Mouse (Mus musculus) left cerebral cortex, postnatal 14 days (tissue): ENCODE measurements around the gene Irs2. TPM values are rescaled to one million over a fixed set of nuclear protein-coding genes. Genes with fewer than 3 reads are reported as not detected.

Experiments used
- DNase-seq, 2 experiments: peaks; one replicate each; pipeline ENCODE4 v3.0.0; 2021 to 2022; ENCODE audit warnings: low spot score in 2 of 2, mixed read lengths in 1 of 2
- intact Hi-C: fragments of 180-260 bp; cut with DNase I; formaldehyde crosslinking; loops from one replicate; pipeline ENCODE4 v1.15.1; 2025
- total RNA-seq, 2 experiments: library from RNA; stranded (reverse); gene quantifications; 2 replicates each; pipeline ENCODE4 v1.2.3; 2021

Irs2 gene
- total RNA-seq, 2 experiments from 2014 or later: 53.0 to 60.0 TPM

DNA sequence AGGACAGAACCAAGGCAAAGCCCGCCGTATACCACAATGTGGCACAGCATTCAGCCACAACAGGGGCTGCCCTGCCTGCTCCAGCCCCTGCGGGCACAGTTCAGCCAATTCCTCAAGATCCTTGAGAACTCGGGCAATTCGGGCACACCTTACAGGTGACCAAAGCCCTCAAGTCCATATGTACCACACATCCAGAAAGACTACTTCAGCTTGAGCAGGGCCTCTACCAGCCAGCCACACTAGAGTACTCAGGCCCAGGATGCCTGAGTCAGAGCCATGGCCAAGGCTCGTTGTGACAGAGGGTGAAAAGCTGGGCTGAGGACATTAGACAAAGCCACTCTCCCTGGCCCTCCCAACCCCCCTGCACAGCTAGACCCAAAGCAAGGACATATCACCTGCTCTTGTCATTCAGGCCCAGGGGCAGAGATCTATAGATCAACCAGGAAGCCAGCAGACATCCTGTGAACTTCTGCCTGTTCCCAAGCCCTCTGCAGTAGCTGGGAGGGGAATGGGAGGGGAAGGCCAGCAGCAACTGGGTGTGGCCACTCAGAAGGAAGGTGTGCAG, 13.8 kb downstream of the Irs2 start:
- DNase-seq: no peak
- intact Hi-C loops: no loop called here

DNA sequence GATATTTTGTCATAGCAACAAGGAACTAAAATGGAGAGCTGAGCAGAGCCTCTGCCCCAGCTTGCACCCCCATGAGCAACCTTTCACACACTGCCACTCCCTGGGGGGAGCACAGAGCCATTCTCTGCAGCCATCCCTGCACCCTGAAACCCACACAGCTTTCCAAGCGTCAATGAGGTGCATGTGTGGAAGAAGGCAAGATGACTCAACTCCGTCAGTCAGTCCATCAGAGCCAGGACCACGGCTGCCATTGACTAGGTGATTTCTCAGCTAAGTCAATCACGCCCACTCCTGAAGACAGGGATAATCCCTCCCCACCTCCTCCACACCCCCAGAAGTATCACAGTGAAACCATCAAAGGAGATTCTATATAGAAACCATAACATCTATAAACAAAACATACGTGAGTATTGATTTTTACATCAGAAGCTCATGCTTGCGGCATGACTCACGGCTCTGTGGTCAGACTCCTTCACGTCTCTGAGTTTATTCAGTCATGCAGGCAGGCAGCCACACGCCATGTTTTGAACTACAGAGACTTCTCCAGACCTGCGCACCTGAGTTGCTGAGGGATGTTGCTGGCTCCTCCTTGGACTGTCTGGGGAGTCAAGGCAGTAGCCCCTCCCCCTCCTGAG, 14.6 kb downstream of the Irs2 start:
- DNase-seq: no peak
- intact Hi-C loops: no loop called here

DNA sequence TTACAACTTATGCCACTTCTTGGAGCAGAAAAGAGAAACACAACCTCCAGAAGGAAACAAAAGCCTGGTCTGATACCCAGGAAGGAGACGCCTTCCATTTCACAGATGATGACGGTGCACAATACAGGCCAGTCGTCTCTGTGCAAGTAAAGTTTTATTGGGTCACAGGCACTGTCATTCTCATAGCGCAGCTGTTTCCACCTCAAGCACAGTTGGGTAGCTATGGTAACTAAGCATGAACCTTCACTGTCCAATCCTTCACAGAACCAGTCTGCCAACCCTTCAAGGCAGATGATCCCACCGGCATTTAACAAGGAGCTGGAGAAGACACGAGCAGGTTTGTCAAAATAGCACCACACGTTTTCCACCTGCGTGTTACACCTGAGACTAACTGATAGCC, 16.2 kb downstream of the Irs2 start:
- intact Hi-C loops: no loop called here
- DNase-seq: no peak

DNA sequence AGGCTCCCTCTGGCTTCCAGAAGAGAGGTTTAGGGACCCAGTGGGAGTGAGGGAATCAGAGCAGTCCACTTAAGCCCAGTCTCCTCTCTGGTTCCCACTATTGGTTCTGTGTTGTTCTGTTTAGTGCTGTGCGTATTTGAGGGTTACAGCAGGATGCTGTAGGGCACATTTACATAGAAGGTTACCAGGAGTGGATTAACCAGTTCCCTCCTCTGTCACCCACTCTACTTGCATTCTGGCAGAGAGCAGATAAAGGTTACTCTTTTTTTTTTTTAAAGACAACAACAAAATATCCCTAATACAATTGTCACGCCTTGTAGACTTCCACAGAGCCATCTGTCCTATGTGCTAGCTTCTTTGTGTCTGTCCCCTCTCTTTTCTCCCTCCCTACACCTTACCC, 16.9 kb downstream of the Irs2 start:
- DNase-seq: no peak
- intact Hi-C loops: no loop called here

DNA sequence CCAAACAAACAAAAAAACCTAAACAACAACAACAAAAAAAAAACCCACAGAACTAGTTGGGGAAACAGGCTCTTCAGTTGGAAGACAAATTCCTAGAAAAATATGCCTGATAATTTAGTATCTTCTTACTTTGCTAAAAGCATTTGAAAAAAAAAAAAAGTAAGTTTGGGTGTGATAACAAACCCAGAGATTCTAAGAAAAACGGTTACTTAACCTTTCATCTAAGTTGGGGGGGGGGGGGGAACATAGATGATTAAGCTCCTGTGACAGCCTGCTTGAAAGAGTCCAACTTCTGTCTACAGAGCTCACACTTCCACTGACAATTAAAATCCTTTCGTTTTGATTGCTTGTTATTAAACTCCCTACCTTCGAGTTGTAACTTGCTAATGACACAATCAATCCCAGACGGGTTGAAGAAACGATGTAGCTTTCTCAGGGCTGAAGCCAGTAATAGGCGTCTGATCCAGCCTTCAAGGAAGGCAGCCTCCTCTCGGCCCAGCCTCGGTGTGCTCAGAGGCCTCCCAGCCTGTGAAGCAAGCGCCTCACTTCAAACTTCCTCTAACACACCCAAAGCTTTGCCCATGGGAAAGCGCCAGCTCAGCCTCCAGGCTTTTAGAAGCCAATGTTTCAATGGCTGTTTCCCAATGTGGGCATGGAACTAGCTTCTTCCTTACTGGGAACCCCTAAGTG, 17.7 kb downstream of the Irs2 start:
- intact Hi-C loops: no loop called here
- no peak for DNase-seq

DNA sequence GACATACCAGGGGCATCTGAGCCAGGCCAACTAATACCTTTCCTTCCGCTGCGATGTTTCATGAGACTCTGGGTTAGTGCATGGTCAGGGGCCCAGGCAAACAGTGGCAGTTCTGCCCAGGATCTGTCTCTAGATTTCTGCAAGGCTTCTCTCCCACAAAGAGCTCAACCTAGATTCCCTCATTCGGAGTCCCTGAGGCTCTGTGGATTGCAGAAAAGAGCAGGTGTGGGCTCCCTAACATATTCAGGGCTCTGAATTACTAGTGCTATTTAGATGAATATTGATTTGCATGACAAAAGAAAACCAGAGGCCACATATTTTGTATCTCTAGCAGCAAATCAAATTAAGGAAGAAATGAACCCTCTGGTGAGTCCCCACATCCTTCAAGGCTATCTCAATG, 18.3 kb downstream of the Irs2 start:
- intact Hi-C loops: no loop called here
- DNase-seq: no peak

DNA sequence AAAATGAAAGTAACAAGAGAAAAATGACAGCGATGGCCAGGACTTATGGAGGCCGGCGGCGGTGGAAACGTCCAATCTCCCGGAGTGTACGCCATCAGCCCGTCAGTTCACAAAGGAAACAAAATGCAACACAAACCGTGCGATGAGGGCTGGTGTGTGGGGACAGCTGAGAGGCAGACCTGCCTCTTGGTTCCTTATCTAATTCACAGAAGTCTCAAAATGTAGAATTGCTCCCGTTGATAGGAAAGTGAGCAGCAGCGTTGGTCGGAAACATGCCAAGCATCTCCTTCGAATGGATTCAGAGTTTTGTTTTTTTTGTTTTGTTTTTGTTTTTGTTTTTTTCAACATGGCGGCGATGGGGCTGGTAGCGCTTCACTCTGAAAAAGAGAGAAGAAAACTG, 21.6 kb downstream of the Irs2 start:
- DNase-seq: no peak
- intact Hi-C loops: no loop called here

DNA sequence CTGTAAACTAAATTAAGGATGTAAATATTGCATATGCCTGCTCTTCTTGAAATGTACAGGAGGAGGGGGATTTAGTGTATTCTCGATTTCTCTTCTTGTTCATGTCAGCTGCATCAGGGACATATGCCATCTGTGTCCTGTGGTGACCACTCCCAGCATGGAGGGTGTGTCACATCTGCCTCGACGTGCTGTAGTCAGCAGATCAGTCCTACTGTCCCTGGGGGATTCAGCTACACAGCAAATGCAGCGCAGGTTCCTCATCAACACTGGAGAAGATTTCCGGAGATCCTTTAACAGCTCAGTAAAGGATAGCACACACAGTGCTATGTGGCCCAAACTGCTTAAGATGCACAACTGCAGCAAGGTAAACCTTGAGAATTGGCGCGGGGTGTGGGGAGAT, 23.2 kb downstream of the Irs2 start:
- DNase-seq: no peak
- intact Hi-C loops: no loop called here

DNA sequence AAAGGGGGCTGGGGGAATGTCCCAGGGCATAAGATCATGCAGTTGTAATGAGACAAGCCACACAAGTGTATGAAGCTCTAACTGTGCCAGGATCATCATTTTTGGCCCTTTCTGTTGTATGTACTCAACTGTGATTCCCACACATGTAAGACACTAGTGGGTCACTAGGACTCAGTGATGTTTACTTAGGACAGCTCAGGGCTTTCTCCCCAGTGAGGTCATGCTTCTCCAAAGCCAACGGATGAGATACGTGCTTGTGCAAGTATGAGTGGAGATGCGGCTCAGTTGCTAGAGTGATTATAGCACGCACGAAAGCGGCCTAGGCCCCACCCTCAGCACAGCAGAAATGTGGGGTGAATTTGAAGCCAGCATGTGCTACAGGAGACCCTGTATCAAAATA, 27.4 kb downstream of the Irs2 start:
- intact Hi-C loops: no loop called here
- DNase-seq: no peak

DNA sequence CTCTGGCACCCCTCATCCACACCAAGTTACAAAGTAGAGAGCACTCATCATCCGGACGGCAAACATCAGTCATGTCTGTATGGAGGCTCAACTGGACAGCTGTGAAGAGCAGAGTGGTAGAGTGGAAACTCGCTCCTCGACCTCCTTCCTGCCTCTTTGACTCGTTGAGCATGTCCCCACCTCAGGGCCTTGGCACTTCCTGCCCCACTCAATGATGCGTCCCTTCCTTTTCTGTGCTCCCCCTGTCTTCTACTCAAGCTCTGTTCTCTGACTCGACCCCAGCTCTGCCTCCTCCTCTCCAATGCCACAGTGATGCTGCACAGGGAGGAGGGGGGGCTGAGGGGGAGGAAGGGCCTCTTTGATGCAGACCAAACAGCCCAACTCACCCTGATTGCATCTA, 28.3 kb downstream of the Irs2 start:
- DNase-seq: no peak
- intact Hi-C loops: no loop called here

DNA sequence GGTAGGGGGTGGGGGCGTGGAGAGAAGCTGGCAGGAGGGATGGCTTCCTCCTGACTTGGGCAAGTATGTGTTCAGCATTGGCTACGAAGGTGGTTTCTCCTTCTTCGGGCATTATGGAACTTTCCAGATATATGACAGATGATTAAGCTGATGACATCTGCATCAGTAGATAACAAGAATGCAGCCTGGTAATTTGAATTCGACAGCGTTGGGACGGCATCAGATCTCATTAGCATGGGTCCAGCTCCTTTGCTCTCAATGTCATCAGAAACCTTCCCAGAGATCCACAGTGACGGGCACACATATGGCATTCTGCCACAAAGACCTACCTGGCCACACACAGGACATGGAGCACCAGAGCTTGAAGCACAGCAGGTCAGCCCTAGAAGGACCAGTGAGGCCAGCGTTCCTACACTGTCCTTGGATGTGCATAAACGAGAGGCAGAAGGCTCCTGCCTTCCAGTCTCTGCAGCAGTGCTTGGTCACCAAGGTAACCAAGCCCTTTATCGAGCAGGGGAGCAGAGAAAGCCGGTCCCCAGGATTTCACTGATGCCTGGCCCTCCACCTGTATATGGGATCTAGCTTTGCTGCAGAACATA, 29.0 kb downstream of the Irs2 start:
- intact Hi-C loops: no loop called here

DNA sequence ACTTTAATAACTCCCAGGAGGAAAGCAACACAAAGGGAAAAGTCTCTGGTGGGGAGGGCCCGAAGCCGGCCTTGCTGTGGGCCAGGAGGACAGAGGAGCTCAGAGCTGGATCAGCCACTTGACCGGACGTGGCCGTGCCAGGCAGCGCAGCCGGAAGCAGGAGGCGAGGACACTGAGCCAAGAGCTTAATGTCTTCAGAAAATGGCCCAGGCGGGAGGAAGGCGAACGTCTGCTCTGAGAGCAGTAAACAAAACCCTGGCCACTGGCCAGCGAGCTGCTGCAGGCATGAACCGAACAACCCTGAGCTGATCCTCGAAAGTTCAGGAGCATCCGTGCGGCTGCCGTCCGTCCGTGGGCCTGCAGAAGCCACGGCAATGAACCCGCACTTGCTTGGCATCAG, 29.9 kb downstream of the Irs2 start:
- intact Hi-C loops: no loop called here
- peak; percentile 34 to 41 for DNase-seq

More for the DNA sequence above, 29.0 kb downstream of the Irs2 start:
- DNase-seq: no peak

DNA sequence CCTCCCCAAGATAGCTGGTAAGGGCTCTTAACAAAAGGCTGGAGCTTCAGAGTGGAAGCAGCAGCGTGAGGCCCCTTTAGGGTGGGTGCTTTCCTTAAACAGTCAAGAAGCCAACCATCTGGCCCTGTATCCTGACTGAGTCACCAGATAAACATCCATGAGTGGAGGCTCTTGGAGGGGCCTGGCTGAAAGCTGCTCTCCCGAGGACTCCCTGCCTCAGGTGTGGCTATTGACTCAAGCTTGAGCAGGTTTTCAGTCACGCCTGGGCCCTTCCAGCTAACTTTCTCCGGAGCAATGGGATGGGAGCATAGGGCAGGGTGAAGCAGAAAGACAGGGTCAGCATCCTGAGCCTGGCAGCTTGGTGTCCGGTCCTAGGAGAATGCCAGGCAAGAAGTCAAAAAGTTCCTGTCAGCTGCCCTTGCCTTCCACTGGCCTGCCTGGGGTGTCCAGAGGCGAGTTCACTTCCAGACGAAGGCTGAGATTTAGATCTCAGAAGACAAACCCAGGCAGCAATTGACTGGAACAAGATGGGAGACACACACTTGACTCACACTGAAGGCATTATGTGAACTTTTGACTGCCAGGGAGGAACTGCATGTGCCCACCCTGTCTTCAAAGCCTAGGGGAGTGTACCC, 30.4 kb downstream of the Irs2 start:
- intact Hi-C loops: no loop called here
- DNase-seq: no peak

DNA sequence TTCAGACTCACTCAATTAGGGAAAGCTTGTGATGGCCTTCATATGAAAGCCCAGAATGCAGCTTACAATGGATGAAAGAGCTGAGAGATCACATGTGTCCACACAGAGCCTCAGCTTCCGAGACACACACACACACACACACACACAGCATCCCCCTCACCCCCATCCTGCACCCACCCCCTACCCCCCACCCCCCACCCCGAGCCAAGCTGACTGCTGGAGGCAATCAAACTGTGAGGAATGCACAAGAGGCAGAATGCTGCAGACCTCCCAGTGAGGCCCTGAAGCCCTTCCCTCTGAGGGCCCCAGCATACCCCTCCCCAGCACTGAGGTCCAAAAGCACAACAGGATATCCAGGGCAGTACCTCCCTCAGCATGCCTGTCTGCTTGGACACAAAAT, 33.6 kb downstream of the Irs2 start:
- intact Hi-C loops: no loop called here
- no peak for DNase-seq

DNA sequence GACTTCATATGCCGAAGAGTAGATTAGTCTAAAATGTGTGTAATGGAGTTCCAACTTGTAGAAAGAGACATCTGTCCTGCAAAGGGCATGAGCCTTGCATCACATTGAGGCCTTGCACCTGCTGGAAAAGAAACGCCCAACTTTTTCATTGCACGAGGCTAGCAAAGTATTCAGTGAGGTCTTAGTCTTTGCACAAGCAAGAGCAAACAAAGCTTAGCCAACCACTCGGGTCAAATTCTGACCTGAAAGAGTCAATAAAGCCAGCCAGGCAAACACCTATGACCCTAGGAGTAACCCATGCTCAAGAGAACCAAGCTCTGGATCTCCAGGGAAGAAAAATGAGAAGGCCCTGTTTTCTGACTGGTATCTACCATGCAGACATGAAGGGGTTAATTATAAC, 34.1 kb downstream of the Irs2 start:
- intact Hi-C loops: no loop called here
- no peak for DNase-seq

DNA sequence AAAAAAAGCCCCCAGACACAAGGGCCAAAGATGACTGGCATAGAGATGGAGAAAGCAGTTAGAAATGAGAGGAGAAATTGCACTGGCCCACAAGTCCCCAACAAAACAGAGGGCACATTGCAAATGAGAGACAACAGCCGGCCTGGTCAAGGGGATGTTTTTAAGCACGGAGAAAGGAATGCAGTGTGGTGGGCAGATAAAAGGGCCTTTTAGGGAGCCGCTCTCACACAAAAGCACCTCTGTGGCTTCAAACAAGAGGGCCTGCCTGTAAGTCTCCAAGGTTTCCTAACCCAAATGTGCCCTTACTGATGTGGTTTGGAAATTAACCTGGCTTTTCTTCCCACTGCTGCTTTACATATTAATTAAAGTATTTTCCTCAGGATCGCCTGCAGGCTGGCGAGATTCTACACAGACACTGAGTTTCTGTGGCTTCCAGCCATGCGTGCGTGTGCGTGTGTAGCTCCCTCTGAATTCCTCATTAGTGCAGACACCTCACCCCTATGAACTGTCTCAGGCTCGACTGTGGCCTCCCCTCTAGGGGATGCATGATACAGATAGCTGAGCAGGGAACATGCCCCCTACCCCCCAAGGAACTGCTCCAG, 35.3 kb downstream of the Irs2 start:
- intact Hi-C loops: no loop called here
- DNase-seq: no peak

DNA sequence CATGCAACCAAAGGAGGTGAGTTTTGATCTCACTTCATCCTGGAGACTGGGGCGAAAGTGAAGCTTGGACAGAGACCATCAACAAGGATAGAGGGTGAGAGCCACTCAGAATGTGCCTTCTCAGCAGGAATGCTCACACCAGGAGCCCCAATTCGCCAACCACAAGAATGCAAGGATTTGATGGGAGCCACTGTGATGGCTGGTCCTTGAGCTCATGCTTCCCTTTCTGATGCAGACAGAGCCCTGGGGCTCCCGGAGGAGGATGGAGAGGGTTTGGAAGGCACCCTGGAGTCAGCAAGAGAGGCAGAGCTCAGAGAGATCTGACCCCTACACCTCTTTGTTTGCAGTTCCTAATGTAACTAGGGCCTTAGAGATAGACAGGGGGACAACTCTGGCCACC, 36.3 kb downstream of the Irs2 start:
- no peak for DNase-seq
- intact Hi-C loops: no loop called here

DNA sequence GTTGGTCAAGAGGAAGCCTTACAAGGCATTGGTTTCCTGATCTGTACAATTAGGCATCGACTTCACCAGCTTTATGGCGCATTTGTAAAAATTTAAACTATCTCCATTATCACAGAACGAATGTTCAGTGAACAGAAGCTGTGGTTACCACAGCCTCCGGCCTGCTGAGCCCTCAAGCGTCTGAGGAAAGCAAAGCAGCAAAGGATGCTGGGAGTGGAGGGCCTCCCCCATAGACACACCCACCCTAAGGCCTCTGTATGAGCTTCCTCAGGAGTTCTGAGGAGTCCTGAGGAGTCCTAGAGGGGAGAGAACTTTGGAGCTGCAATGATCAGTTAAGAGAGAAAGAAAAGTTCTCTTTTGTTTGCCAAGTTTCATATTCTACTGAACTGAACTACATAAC, 36.7 kb downstream of the Irs2 start:
- DNase-seq: no peak
- intact Hi-C loops: no loop called here

DNA sequence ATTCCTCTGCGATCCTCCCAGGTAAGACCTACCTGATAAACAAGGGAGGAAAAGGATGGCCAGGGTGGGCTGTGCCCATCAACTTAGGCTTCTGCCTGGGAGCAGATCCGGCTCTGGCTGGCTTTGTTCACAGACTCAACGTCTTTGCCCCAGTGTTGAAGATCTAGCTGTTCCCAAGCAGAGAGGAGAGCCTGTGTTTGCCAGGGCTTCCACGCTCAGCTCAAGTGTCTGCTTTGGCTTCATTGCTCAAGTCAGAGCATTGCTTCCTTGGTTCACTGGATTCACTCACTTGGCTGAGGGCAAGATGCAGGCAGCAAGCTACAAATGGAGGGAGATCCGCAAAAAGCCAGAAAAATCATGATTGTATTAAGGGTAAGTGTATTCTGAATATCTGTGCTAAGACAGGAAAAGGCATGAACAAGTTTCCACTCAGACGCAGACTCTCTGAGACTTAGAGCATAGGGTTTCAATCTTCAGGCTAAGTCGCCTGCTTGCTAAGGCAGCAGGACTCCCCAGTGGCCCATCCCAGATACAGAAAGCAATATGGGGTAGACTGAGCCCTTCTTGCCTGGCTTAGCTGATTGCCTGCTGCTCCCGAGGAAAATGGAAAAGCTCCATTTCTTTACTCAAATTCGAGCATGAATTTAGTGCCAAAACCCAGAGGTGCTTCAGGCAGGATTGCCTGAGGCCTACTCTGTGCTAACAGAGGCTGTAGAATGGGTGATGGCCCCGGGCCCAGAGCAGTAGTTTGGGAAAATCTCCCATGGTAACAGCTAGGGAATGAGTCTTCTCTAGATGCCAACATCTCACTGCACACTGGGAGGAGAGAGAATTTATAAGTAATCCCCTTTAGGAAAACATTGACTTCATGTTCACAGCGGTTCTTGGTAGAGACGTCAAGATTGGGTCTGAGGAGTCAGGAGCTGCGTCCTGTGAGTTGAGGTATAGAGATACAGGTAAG, 37.5 kb downstream of the Irs2 start:
- no peak for DNase-seq
- intact Hi-C loops: no loop called here
